Mouse (Mus musculus) midbrain, embryonic 15.5 days (tissue): ENCODE measurements at regions not wholly inside any gene's neighbourhood (a gene's known extent, or its start where the extent isn't known, plus 50 kb on each side); places are given as distances from the start of the nearest gene placed in this dataset.

Source experiments
- ATAC-seq: fragments of 200-750 bp; cut with Nextera tagmentation; replicated peaks from 2 replicates; pipeline ENCODE4 v1.8.0; 2017; ENCODE audit warnings: moderate TSS enrichment
- H3K27ac ChIP-seq: fragments of 300-500 bp; sonication (generic); 2 replicates; pipeline ENCODE4 v1.5.1; 2015; ENCODE audit warnings: mild to moderate bottlenecking, inconsistent platforms
- H3K27me3 ChIP-seq: fragments of 300-500 bp; sonication (generic); replicated peaks from 2 replicates; pipeline ENCODE4 v1.6.1; 2015; ENCODE audit warnings: inconsistent platforms
- H3K36me3 ChIP-seq: fragments of 300-500 bp; sonication (generic); replicated peaks from 2 replicates; pipeline ENCODE4 v1.6.1; 2015; ENCODE audit warnings: inconsistent platforms
- H3K4me1 ChIP-seq: fragments of 300-500 bp; sonication (generic); 2 replicates; pipeline ENCODE4 v1.6.1; 2015; ENCODE audit warnings: inconsistent platforms
- H3K4me2 ChIP-seq: fragments of 300-500 bp; sonication (generic); 2 replicates; pipeline ENCODE4 v1.6.1; 2015; ENCODE audit warnings: inconsistent platforms, mild to moderate bottlenecking, moderate library complexity
- H3K4me3 ChIP-seq: fragments of 300-500 bp; sonication (generic); 2 replicates; pipeline ENCODE4 v1.5.1; 2015; ENCODE audit warnings: mild to moderate bottlenecking, inconsistent platforms
- H3K9ac ChIP-seq: fragments of 300-500 bp; sonication (generic); 2 replicates; pipeline ENCODE4 v1.6.1; 2015; ENCODE audit warnings: mild to moderate bottlenecking, inconsistent platforms
- H3K9me3 ChIP-seq: fragments of 300-500 bp; sonication (generic); 2 replicates; pipeline ENCODE4 v1.6.1; 2016; ENCODE audit warnings: inconsistent platforms
- WGBS: fragments of 180-500 bp; shearing (Covaris S2); methylation state at CpG from one replicate; pipeline ENCODE4 v1.1.7; 2015; ENCODE audit warnings: mixed read lengths; 5-methylcytosine and 5-hydroxymethylcytosine counted together

DNA sequence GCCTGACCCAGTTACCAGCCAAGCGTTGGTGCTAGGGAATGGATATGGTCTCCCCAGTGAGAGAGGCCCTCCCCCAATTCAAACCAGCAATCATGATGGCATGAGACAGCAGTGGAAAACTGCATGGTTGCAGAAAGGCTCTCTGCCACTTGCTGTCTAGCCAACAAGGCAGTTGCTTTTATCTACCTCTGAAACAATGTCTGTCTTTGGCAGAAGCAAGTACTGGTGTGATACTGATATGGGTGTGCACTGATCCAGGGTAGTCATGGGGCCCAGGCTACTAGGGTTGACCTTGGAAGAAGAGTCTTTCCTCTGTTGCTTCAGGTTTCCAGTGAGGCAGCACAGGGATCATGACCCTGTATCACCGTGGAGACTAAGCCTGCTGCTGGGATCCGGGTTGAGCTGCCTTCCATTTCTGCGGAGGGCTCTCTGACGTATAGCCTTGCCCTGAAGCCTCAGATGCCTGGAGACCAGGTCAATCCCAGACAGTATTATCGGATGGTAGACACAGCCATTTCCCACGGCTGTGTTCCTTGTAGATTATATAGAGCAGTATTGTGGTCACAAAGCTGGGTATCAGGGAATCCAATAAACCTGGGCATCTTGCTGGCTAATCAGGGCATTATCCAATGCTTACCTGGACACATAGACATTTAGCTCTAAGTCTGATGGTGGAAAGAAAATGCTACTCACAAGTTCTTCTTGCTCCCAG lies 101.5 kb upstream of the Klf13 start:
- no peak for ATAC-seq
- Histone ChIP-seq H3K36me3 (no peaks in the 10 kb centered on the region), H3K27me3 (no peaks in the 10 kb centered on the region)

DNA sequence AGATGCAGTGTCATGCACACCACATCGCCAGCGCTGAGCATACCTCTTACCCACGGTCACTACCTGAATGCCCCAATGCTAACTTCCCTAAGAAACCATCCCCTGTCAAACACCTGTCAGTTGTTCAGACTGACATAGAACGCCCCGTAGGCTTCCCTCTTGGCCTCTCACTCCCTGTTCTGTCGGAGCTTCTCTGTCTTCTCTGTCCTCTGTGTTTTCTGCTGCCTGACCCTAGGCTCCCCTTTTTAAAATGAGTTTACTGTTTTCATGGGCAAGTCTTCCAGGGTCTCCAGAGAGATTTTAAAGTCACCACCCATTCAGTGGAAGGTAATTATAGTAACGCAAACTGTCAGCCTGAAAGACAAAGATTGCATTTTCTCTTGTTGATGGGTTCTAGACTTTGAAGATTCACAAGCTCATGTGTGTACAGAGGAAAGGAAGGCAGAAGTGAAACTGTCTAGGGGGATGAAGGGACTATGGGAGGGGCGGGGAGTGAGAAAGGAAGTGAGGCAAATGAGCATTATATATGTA lies 99.1 kb upstream of the Klf13 start:
- no peaks in the 10 kb centered on the region for H3K27me3 ChIP-seq
- H3K4me3 ChIP-seq, result no peak overlapping the region
- H3K9me3 ChIP-seq, result no peaks in the 10 kb centered on the region
- H3K9ac ChIP-seq, result no peak overlapping the region
- H3K27ac ChIP-seq, result no peak overlapping the region
- no peaks in the 10 kb centered on the region for H3K4me1 ChIP-seq
- WGBS, result 88% methylated on average over 8 of the region's 8 CpGs
- no peak overlapping the region for H3K4me2 ChIP-seq
- no peak for ATAC-seq
- H3K36me3 ChIP-seq, result no peaks in the 10 kb centered on the region

More for the DNA sequence above, 101.5 kb upstream of the Klf13 start:
- Histone ChIP-seq H3K4me2 (no peak overlapping the region), H3K27ac (no peak overlapping the region), H3K9ac (no peak overlapping the region), H3K4me3 (no peak overlapping the region), H3K9me3 (no peaks in the 10 kb centered on the region), H3K4me1 (no peaks in the 10 kb centered on the region)
- 62% methylated on average over 7 of the region's 7 CpGs for WGBS

DNA sequence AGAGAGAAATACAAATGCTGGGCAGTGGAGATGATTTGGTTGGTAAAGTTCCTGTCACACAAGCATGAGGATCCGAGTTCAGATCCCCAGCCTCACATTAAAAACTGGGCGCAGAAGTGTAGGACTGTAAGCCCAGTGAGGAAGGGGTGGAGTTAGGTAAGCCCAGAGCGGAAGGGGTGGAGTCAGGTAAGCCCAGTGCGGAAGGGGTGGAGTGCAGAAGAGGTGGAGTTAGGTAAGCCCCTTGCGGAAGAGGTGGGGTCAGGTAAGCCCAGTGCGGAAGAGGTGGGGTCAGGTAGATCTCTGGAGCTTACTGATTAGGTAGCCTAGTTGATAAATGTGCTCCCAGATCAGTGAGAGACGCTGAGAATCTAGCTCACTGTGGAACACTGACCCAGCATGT lies 97.4 kb upstream of the Klf13 start:
- H3K4me1 ChIP-seq, result no peaks in the 10 kb centered on the region
- no peak overlapping the region for H3K4me3 ChIP-seq
- no peak overlapping the region for H3K9ac ChIP-seq
- no peaks in the 10 kb centered on the region for H3K9me3 ChIP-seq
- H3K36me3 ChIP-seq, result no peaks in the 10 kb centered on the region
- ATAC-seq, result no peak
- no peak overlapping the region for H3K4me2 ChIP-seq
- H3K27me3 ChIP-seq, result no peaks in the 10 kb centered on the region
- H3K27ac ChIP-seq, result no peak overlapping the region
- 94% methylated on average over 7 of the region's 7 CpGs for WGBS

DNA sequence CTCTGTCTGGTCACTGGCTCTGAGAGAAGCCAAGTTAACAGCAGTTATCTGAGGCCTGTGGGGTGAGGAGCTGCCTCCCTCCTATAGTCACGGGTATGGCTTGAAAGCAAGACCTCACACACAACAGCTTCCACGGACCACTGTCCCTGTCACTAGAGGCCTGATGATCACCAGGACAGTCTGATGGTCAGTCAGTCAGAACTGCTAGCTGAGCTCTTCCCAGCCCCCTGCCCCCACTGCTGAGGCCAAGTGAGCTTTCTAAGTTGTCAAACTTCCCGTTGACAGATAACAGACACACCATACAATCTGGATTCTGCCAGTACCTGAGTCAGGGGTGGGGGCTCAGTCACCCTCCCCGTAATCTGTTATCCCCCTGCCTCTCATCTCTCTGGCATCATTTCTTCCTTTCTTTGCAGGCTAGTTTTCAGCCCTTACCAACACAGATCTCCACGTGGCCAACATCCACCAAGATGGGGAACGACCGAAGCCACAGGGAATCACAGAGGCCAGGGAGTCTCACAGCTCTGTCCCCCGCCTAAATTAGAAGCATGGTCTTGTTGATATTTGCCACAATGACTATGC lies 96.4 kb upstream of the Klf13 start:
- no peaks in the 10 kb centered on the region for H3K27me3 ChIP-seq
- H3K9ac ChIP-seq, result no peak overlapping the region
- ATAC-seq, result no peak
- no peaks in the 10 kb centered on the region for H3K36me3 ChIP-seq
- no peaks in the 10 kb centered on the region for H3K4me1 ChIP-seq
- H3K4me2 ChIP-seq, result no peak overlapping the region
- no peaks in the 10 kb centered on the region for H3K9me3 ChIP-seq
- H3K4me3 ChIP-seq, result no peak overlapping the region
- no peak overlapping the region for H3K27ac ChIP-seq
- 84% methylated on average over 8 of the region's 8 CpGs for WGBS

DNA sequence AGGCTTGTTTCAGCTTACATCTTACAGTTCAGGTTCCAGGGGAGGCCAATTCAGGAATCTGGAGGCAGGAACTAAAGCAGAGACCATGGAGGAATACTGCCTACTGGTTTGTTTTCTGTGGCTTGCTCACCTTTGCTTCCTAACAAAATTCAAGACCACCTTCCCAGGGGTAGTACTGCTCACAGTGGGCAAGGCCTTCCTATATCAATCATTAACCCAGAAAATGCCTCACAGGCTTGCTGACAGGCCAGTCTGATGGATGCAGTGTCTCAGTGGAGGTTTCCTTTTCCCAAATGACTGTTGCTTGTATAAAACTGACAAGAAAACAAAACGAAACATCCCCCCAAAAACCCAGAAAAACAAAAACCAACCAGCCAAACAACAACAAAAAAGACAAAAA lies 95.8 kb upstream of the Klf13 start:
- no peaks in the 10 kb centered on the region for H3K27me3 ChIP-seq
- H3K4me2 ChIP-seq, result no peak overlapping the region
- no peak overlapping the region for H3K27ac ChIP-seq
- 66% methylated on average over 1 of the region's 1 CpGs for WGBS
- no peaks in the 10 kb centered on the region for H3K4me1 ChIP-seq
- ATAC-seq, result no peak
- H3K9ac ChIP-seq, result no peak overlapping the region
- H3K36me3 ChIP-seq, result no peaks in the 10 kb centered on the region
- H3K4me3 ChIP-seq, result no peak overlapping the region
- no peaks in the 10 kb centered on the region for H3K9me3 ChIP-seq

DNA sequence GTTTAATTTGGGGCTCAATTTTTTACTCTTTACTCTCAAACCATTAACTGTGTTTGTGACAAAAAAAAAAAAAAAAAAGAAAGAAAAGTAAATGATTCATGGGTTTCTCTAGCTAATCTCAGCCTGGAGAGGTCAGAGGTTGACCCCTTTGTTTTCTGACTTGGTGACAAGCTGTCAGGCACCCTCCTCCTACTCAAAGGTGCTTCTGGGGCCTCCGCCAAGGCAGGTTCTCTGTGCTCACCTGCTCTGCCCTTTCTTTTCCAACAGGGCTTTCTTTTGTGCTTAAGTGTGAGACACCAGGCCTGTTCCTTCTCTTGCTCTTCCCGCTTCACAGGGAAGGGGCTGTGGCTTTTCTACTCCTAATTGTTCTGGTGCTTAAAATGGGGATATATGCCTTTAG lies 94.7 kb upstream of the Klf13 start:
- 71% methylated on average over 2 of the region's 2 CpGs for WGBS

DNA sequence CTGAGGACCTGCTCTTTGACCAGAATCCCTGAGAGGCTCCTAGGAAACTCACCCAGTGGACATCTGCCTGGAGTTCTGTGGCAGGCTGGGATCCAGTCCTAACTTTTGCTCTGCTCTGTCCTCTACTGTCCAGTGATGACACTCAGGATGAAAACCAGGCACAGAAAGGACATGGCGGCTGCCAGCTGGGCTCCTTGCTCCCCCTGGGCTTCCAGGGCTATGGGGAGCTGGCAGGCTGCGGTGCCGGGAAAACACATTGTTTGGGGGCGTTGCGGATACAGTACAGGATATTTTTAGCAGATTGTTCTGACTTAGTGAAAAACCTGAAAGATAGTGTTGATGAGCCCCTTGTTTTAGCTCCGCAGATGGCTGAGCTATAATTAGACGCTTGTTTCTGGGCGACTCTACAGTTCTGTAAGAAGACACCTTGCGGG lies 94.2 kb upstream of the Klf13 start:
- H3K27me3 ChIP-seq, result no peaks in the 10 kb centered on the region
- H3K4me3 ChIP-seq, result no peak overlapping the region
- no peak for ATAC-seq
- no peak overlapping the region for H3K27ac ChIP-seq
- no peaks in the 10 kb centered on the region for H3K9me3 ChIP-seq
- H3K9ac ChIP-seq, result no peak overlapping the region
- no peaks in the 10 kb centered on the region for H3K36me3 ChIP-seq
- H3K4me1 ChIP-seq, result no peaks in the 10 kb centered on the region
- WGBS, result 80% methylated on average over 9 of the region's 9 CpGs
- no peak overlapping the region for H3K4me2 ChIP-seq

More for the DNA sequence above, 94.7 kb upstream of the Klf13 start:
- Histone ChIP-seq H3K4me2 (no peak overlapping the region), H3K9me3 (no peaks in the 10 kb centered on the region), H3K9ac (no peak overlapping the region), H3K4me3 (no peak overlapping the region), H3K36me3 (no peaks in the 10 kb centered on the region), H3K27me3 (no peaks in the 10 kb centered on the region), H3K27ac (no peak overlapping the region), H3K4me1 (no peaks in the 10 kb centered on the region)
- ATAC-seq, result no peak

DNA sequence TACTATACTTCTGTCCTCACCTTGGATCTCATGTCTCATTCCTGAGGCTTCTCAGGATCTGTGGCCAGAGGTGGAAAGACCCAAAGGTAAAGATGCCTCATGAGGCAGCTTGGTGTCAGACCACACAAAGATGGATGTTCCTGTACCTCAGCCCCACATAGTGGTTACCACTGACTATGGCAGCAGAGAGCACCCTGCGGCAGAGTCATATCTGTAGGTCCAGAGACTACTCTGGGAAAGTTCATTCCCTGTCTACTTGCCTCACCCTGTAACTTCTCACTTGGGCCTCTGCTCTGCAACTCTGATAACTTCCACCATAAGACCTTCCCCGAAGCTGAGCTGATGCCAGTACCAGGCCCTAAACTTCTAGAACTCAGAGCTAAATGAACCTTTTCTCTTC lies 91.9 kb upstream of the Klf13 start:
- no peak overlapping the region for H3K27ac ChIP-seq
- H3K4me2 ChIP-seq, result no peak overlapping the region
- H3K9ac ChIP-seq, result no peak overlapping the region
- H3K9me3 ChIP-seq, result no peaks in the 10 kb centered on the region
- no peaks in the 10 kb centered on the region for H3K4me1 ChIP-seq
- WGBS, result 84% methylated on average over 2 of the region's 2 CpGs
- ATAC-seq, result no peak
- H3K27me3 ChIP-seq, result no peaks in the 10 kb centered on the region
- no peaks in the 10 kb centered on the region for H3K36me3 ChIP-seq
- H3K4me3 ChIP-seq, result no peak overlapping the region

DNA sequence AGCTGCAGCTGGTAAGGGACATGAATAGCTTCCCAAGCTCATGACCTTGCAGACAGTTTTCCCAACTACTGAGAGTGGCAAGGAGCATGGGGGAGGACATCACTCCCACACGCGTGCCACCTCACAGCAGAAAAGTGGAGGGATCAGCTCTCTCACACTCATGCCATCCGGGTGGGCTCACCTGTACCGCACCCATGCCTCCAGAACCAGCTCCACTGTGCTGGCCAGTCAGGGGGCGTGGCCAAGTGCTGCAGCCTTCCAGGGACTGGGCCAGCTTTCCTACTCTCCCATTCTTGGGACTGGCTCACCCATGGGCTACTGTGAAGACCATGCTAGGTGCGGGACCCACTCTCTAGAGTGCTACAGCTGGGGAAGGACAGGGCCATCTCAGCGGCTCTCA lies 88.4 kb upstream of the Klf13 start:
- ATAC-seq, result no peak
- H3K4me1 ChIP-seq, result 0 out of 2 replicates have a peak, but pooled peaks cover under 1% of the 10 kb centered on the region
- H3K27ac ChIP-seq, result no peak overlapping the region
- H3K4me2 ChIP-seq, result no peak overlapping the region
- no peaks in the 10 kb centered on the region for H3K9me3 ChIP-seq
- 86% methylated on average over 7 of the region's 7 CpGs for WGBS
- H3K27me3 ChIP-seq, result no peaks in the 10 kb centered on the region
- H3K36me3 ChIP-seq, result no peaks in the 10 kb centered on the region
- H3K4me3 ChIP-seq, result no peak overlapping the region
- no peak overlapping the region for H3K9ac ChIP-seq

DNA sequence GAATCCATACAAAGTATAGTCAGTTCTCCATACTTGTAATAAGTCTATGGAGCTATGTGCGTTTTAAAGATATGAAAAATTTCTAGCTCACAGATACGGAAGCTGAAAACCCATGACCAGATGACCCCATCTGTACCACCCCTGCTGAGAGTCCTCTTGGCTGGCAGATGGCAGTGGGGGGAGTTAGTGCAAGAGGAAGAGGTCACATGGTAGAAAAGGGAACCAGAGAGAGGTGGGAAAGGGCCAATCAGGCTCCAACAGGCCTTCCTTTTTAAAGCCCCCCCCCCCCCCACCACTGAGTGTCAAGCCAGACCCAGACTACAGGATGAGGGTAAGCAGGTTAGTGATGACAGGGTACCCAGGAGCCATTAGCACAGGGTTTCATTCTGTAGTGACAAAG lies 86.4 kb upstream of the Klf13 start:
- 72% methylated on average over 2 of the region's 2 CpGs for WGBS
- no peaks in the 10 kb centered on the region for H3K9me3 ChIP-seq
- H3K4me3 ChIP-seq, result no peak overlapping the region
- ATAC-seq, result no peak
- H3K27ac ChIP-seq, result no peak overlapping the region
- no peaks in the 10 kb centered on the region for H3K36me3 ChIP-seq
- H3K27me3 ChIP-seq, result no peaks in the 10 kb centered on the region
- 0 out of 2 replicates have a peak, but pooled peaks cover 3% of the 10 kb centered on the region for H3K4me1 ChIP-seq
- H3K9ac ChIP-seq, result no peak overlapping the region
- no peak overlapping the region for H3K4me2 ChIP-seq

DNA sequence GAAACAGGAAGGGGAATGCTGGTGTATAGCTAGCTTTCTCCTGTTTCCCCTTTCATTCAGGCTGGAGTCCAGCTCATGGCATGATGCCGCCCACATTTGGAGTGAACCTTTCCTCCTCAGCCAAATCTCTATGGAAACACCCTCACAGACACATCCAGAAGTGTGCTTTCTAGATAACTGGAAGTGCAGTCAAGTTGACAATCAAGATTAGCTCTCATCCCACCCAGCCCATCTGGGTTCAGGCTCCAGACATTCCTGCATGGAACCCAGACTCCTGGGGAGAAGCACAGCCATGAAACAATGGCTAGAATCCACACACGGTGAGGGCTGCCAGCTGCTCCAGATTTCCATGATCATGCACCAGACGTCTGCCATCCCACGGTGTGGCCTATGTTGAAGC lies 85.5 kb upstream of the Klf13 start:
- WGBS, result 64% methylated on average over 4 of the region's 4 CpGs
- no peaks in the 10 kb centered on the region for H3K36me3 ChIP-seq
- no peaks in the 10 kb centered on the region for H3K27me3 ChIP-seq
- no peak for ATAC-seq
- H3K4me1 ChIP-seq, result 0 out of 2 replicates have a peak, but pooled peaks cover 3% of the 10 kb centered on the region
- H3K9me3 ChIP-seq, result no peaks in the 10 kb centered on the region
- H3K4me3 ChIP-seq, result no peak overlapping the region
- H3K4me2 ChIP-seq, result no peak overlapping the region
- no peak overlapping the region for H3K9ac ChIP-seq
- no peak overlapping the region for H3K27ac ChIP-seq

DNA sequence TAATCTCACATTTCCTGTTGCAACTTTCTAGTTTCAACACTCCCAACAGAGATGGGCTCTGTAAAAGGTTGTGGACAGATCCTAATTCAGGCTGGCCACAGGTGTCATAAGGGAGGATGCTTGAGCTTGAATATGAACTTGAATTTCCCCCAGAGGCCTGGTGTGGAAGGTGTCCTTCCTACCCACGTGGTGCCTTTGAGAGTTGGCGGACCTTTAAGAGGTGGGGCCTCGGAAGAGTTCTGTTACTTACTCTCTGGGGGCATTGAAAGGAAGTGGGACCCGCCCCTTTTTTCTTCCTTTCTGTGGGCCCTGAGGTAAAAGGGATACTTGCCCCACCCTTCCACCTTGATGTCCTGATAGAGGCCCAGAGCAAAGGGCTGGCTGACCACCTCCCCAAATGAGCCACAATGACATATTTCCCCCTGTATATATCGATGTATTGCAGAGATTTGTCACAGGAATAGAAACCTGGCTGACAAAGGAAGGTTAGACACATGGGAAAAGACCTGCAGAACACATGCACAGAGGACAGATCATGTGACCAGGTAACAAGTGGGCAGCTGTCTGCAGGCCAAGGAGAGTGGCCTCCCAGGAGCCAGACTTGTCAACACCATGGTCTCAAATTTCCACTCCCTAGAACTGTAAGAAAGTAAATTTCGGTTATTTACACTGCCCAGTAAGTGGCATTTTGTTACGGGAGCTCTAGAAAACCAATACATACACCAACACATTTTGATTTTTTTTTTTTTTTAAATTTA lies 84.2 kb upstream of the Klf13 start:
- no peak overlapping the region for H3K4me2 ChIP-seq
- WGBS, result 64% methylated on average over 7 of the region's 7 CpGs
- ATAC-seq, result no peak
- H3K4me3 ChIP-seq, result no peak overlapping the region
- H3K27ac ChIP-seq, result no peak overlapping the region
- H3K9ac ChIP-seq, result no peak overlapping the region
- 0 out of 2 replicates have a peak, but pooled peaks cover 3% of the 10 kb centered on the region for H3K4me1 ChIP-seq
- no peaks in the 10 kb centered on the region for H3K9me3 ChIP-seq
- H3K36me3 ChIP-seq, result no peaks in the 10 kb centered on the region
- no peaks in the 10 kb centered on the region for H3K27me3 ChIP-seq
